Mouse (Mus musculus) MEL-GATA-1-ER (cell line): Measurements from ENCODE around the gene Phkg2.
"Not testable (repeated sequence)": the region's sequence is repeated elsewhere in the genome, so short reads cannot be mapped to it uniquely, and the experiment has no call there.

Source experiments
- DNase-seq: peaks from one replicate; pipeline ENCODE4 v3.0.0-alpha.2; 2012; ENCODE audit warnings: low read depth; ENCODE audit errors: extremely low read depth

The Phkg2 gene

GRCm38 (mm10) chr7:127602903-127603302 lies 29.8 kb downstream of the Phkg2 start:
- no peak for DNase-seq

- no peak for DNase-seq
Observed at GRCm38 (mm10) chr7:127604256-127604655, 31.1 kb downstream of the Phkg2 start.

DNA sequence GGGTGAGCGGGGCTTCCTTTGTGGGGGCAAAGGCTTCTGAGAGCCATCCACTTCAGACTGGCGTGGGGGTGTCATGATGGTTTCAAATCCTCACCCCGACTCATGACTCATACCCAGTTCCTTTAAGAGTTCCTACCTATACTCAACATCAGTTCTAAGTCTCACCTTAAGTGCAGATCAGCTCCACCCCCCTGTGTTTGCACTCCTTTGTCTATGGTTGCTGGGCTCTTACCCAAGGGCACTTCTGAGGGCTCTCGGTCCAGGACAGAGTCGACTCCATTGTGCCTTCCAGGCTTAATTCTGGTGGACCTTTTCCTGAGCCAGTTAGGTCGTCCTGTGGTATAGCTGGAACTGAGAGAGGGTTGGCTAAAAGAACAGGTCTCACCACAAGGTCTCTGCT lies 34.0 kb downstream of the Phkg2 start:
- no peak for DNase-seq

DNA sequence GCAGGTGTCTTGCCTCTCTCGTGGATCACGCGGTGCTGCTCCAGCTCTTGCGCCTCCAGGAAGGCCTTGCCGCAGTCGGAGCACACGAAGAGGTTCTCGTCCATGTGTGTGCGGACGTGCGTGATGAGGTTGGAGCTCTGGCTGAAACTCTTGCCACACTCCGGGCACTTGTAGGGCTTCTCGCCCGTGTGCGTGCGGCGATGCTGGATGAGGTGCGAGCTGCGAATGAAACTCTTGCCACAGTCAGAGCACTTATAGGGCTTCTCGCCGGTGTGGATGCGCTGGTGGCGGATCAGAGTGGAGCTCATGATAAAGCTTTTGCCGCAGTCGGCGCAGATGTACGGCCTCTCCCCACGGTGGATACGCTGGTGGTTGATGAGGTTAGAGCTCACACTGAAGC lies 37.9 kb downstream of the Phkg2 start:
- DNase-seq, result no peak

DNA sequence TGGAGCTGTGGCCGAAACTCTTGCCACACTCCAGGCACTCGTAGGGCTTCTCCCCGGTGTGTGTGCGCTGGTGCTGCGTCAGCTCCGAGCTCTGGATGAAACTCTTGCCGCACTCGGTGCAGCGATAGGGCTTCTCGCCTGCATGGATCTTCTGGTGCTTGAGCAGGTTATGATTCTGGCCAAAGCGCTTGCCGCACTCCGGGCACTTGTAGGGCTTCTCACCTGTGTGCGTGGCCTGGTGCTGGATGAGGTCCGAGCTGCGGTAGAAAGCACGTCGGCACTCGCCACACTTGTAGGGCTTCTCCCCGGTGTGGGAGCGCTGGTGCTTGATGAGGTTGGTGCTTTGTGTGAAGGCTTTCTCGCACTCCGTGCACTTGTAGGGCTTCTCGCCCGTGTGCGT lies 38.4 kb downstream of the Phkg2 start:
- DNase-seq, result no peak

DNA sequence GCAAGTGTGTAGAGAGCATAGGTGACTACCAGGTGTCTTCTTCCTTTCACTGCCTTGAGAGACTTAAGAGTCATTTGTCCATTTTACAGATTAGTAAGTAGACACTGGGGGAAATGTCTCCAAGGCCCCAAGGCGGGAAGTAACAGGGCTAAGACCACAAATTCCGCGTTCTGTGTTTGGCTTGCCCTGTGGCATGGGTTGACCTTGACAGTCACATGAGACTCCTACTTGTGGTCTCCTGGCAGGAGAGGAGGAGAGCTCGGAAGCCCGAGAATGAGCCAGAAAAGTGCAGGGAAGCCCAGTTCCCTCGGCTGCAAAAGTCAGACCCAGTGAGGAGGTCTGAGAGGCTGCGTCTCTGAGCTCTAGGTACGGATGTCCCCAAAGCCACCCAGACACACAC lies 40.4 kb downstream of the Phkg2 start:
- no peak for DNase-seq

- no peak for DNase-seq
Observed at GRCm38 (mm10) chr7:127614091-127614490, 41.0 kb downstream of the Phkg2 start.

DNA sequence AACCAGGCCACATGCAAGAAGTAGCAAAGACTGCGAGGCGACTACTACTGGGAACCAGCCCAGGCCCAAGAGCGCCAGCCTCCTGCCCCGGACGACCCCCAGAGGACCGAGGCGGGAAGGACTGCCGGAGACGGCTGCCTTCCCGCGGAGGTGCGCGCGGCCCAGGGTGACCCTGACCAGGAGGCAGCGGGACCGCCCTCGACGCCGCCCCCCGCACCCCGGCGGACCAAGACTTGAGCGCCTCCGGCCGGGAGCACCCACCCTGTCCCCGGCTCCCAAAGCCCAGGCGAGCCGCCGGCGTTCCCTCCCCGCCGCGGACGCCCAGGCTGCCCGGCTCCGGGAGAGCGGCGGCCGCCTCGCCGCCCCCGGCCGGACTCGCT lies 41.4 kb downstream of the Phkg2 start:
- no peak for DNase-seq

DNA sequence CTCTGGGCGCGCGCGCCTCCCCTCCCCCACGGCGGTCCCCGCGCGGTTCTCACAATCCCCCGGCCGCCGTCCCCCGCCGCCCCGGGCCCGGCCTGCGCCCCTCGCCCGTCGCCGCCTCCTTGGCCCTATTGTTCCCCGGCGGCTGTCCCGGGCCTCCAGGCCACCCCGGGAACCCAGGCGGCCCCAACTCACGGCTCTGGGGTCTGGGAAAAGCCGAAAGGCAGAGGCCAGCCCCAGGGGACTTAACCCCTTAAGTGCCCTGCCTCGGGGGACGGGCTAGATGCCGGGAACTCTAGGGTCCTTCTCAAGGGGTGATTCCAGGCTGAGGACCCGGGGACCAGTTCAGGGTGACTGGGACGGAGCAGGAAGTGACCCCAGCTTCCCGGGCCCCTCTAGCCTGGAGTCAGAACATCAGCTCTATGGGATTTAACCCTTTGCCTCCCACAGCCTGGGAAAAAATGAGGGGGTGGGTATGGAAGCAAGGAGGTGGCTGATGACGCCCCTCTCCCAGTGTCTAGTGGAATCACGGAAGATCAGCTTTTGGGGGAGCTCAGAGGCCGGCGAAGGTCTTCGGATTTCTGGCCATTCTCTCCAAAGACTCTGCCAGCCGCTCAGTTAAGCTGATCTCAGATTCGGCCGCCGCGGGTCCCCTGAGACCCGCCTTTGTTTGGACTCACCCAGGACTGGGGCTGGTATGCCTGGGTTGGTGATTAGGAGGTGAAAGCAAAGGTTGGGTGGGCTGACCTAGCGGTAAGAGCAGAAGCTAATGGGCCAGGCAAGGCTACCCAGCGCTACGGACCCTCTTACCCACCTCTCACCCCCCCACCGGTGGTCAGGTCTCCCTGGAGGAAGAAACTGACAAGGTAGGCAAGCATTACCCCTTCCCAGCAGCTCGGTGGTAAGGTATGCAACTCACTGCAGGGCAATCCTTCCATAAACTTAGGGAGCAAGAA lies 42.0 kb downstream of the Phkg2 start, which contains the start of gene Zfp629:
Zfp629 (minus strand) TSS at position 907 of the 953 bp plus-strand sequence.
- DNase-seq, result peak; percentile 52

DNA sequence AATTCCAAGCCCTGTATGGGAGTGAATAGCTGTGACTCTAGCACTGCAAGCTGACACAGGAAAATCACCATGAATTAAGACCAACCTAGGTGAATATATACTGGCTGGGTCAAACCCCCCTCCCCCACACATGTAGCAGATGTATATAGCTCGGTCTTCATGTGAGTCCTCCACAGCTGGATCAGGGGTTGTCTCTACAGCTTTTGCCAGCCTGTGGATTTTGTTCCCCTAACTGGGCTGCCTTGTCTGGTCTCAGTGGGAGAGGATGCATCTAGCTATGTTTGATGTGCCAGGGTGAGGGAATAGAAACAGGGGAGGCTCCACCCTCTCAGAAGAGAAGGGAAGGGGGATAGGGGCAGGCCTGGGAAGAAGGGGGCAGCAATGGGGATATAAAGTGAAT lies 43.2 kb downstream of the Phkg2 start:
- no peak for DNase-seq

- DNase-seq, result no peak
Observed at GRCm38 (mm10) chr7:127616881-127617280, 43.7 kb downstream of the Phkg2 start.

GRCm38 (mm10) chr7:127617962-127618361 lies 44.8 kb downstream of the Phkg2 start:
- no peak for DNase-seq

DNA sequence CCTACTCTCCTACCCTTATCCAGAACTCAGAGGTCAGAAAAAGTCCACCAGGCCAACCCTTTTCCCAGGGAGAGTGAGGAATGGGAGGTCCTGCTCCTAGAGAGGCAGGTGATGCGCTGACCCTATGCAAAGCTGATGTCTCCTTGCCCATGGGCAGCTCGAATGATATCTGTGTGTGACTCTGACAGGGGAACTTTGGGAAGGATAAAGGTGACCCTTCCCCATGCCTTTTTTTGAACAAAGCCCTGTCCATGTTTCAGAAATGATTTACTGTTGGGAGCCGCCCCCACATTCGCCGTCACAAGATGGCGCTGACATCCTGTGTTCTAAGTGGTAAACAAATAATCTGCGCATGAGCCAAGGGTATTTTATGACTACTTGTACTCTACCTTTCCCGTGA lies 45.3 kb downstream of the Phkg2 start:
- not testable (repeated sequence) for DNase-seq

DNA sequence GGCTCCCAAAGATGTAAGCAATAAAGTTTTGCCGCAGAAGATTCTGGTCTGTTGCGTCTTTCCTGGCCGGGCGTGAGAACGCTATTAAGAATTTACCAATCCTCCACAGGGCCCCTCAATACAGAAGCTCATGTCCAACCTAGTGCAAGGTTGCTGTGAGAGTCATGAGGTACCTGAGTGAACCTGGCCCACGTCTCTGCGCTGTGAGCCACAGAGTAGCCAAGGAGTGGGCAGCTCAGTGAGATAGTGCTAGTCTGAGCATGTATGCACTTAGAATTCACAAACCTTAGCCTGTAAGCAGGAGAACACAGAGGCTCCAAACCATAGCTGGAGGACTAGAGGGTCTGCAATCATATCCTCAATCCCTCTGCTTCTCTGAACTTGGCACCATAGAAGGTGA lies 52.9 kb downstream of the Phkg2 start:
- DNase-seq, result no peak

GRCm38 (mm10) chr7:127626471-127626870 lies 53.3 kb downstream of the Phkg2 start:
- DNase-seq, result peak; percentile 84

DNA sequence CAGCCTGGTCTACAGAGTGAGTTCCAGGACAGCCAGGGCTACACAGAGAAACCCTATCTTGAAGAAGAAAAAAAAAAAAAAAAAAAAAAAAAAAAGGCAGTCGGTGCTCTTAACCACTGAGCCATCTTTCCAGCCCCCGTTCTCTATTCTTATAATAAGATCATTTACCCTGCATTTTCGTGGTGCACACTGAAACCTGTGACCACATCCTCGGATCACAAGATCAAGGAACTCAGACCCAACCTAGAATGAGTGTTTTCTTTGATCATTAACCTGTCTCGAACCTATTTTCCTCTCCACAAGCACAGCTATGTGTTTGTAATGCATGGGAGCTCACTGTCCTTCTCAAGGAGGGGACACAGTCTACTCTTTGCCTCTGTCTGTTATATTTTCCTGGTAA lies 55.5 kb downstream of the Phkg2 start:
- DNase-seq, result no peak

GRCm38 (mm10) chr7:127631416-127631815 lies 58.3 kb downstream of the Phkg2 start:
- DNase-seq, result no peak
